ENCODE assay signal across 14 mouse cellular contexts in genomic region chr16:52173253-52173652, GRCm38 (mm10).
DNase-seq lines count a peak whose midpoint lies in the region; ATAC-seq lines count a peak whose summit lies in the region.
"Had no signal": no experiment of that assay in that cellular context is flagged by ENCODE, and none has a peak within 500 bp of the region (broad histone marks: within the 10 kb centered on the region; RNA-seq: fewer than 3 reads in every experiment).

No protein-coding gene starts in this region.

- DNase-seq in cerebellum, postnatal 36 days, result no peak
- peak; percentile 80 for DNase-seq in cerebellum, adult 9-10 months
- no peak for DNase-seq in cerebellum, adult 11 months
- DNase-seq in brain, adult 2 months (ENCODE audit: low read depth, low spot score), result peak; percentile 71
- DNase-seq: adrenal gland, adult 8-10 months; adrenal gland, postnatal 14 days; adrenal gland, postnatal 36 days; B cell, adult 2 months; cerebellum, postnatal 25 days; embryo, embryonic 11 days had no signal

- peak; percentile 94 for ATAC-seq in cerebellum, adult (ENCODE audit: insufficient number of reproducible peaks, low FRiP score, low TSS enrichment)
- ATAC-seq: forebrain, embryonic 14.5 days; forebrain, embryonic 16.5 days; Patski had no signal

Comparison
In these comparisons a context has a peak if more than half of its experiments do, and no peak if none do; other contexts are left out.
1. DNase-seq: peak in cerebellum, adult 9-10 months (single experiment) and brain, adult 2 months (single experiment); none in cerebellum, postnatal 36 days (0 of 2) and cerebellum, adult 11 months (single experiment).